Mouse (Mus musculus): ENCODE results near the gene Pex1. TPM values are rescaled to one million over a fixed set of nuclear protein-coding genes. Genes with fewer than 3 reads are reported as not detected.
"Not testable (repeated sequence)": the region's sequence is repeated elsewhere in the genome, so short reads cannot be mapped to it uniquely, and the experiment has no call there.

The Pex1 gene
- total RNA-seq (2017): 13.4 and 18.2 TPM in 2 replicates

DNA sequence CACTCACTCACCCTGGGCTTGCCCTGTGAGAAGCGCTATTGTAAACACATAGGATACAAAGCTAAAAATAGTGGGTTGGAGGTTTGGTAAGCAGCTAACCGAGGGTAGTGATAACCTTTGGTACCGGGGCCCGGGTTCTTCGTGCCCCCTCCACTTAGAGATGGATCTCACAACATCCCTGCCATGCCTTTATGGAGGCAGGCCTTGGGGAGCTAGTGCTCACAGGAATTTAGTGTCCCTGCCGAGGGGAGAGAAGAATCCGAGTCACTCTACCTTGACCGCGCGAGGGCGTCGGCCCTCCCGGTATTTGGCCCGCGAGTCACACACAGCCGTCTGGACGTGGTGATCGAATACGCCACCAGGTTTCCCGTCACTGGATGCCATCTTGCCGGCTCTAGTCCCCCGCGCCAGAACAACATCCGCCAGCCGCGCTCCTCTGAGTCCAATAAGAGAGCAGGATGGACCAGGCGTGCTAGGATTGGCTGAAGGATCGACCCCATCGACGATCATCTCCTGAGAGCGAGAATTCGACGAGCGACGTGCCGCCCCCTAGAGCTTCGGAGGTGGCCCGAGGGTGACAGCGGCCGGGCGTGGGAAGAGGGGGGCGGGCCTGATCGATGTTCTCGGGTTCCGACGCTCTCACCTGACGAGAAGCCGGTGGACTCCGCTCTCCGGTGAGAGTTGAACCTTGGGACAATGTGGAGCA, at the start of gene Pex1:
Gene Pex1, plus strand, starts transcription at position 374 of the 706 bp plus-strand sequence.
- ATAC-seq (ENCODE audit: extremely low read depth, insufficient number of reproducible peaks, low FRiP score, poor library complexity, severe bottlenecking): peak; percentile 94

DNA sequence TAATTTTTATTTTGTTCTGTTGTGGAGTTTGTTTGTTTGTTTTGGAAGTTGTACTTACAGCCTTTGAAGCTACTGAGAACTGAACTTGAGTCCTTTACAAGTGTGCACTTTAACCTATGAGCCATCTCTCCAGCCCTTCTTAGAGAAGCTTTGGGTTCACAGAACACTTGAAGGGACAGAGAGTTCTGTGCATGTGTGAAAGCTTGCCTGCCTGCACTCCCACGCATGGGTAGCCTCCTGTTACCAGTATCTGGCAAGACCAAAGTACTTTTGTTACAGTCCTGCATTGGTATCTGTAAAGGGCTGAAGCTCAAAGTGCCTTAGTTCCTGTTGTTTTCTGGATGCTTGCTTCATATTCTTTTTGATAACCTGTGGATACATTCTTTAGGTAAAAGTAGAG, 49.6 kb upstream of the Pex1 start:
- ATAC-seq (ENCODE audit: extremely low read depth, insufficient number of reproducible peaks, low FRiP score, poor library complexity, severe bottlenecking): no peak

DNA sequence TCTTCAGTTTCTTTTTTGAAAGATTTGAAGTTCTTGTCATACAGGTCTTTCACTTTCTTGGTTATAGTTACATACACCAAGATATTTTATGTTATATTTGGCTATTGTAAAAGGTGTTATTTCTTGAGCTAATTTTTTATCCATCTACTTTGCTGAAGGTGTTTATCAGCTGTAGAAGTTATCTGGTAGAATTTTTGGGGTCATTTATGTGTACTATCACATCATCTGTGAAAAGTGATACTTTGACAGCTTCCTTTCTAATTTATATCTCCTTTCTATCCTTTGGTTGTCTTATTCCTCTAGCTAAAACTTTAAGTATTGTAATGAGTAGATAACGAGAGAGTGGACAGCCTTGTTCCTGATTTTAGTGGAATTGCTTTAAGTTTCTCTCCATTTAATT, 44.4 kb upstream of the Pex1 start:
- no peak for ATAC-seq (ENCODE audit: extremely low read depth, insufficient number of reproducible peaks, low FRiP score, poor library complexity, severe bottlenecking)

DNA sequence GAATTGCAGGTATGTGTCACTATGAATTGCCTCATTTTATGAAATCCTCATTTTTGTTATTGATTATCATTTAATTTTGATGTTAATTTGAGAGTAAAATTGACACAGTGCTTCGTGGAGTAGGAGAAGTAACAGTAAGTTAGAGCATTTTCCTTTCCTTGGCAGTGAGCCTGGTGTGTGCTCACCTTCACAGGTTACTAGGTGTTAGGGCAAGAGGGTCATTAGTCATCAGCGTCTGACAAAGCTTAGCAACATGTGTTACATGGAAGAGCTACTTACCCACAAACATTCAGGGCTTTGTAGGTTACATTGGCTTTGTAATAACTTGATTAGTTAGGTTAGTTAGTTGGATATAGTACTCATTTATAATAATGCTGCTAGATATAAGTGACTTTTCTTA, 41.7 kb upstream of the Pex1 start:
- ATAC-seq (ENCODE audit: extremely low read depth, insufficient number of reproducible peaks, low FRiP score, poor library complexity, severe bottlenecking): no peak

DNA sequence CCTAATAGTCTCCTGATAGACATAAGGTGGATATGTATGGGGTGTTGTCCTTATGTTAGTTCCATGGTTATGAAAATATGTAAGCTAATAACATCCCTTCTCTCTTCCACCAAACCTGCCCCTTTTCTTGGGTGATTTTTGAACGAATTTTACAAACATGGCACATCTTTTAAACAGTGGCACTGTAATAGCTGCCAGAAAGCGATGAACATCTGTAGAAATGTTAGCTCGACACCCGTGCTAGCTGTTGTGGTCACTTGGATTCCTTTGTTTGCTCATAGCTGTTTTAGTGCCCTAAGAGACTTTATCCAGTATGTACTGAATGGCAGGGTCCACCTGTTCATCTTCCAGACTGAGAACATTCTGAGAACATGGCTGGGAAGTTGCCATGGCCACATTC, 24.6 kb upstream of the Pex1 start, which contains the start of gene 1700109H08Rik:
Gene 1700109H08Rik, plus strand, starts transcription at position 301 of the 400 bp plus-strand sequence.
- no peak for ATAC-seq (ENCODE audit: extremely low read depth, insufficient number of reproducible peaks, low FRiP score, poor library complexity, severe bottlenecking)

DNA sequence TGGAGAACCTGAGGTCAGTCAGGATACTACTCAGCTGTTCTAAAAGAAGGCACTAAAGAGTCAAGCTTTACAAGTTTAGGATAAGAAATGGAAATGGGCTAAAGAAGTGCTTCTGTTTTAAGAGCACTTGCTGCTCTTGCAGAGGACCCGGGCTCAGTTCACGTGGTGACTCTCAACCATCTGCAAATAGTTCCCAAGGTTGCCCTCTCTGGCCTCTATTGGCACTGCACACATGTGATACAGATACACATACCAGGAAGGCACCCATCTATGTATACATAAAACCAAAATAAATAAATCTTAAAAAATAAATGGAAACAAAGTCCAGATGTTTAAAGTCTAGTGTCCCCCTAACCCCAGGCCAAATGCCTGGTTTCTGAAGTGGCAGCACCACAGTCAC, 21.0 kb upstream of the Pex1 start:
- no peak for ATAC-seq (ENCODE audit: extremely low read depth, insufficient number of reproducible peaks, low FRiP score, poor library complexity, severe bottlenecking)

DNA sequence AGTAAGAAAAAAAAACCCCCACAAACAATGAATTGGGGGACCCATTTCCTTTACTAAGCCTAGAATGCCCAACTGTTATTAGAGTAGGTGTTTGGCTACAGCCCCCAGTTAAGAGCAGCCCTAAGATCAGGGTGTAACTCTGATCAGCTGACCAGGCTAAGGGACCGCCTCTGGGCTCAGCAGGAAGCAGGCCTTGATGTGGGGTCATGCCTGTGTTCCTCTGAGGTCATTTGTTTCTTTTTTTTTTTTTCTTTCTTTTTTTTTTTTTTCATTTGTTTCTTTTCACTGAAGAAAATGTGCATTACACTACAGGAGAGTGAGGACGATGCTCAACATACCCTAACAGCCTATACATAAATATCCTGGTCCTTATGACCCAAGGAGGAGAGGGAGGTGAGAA, 17.9 kb upstream of the Pex1 start:
- no peak for ATAC-seq (ENCODE audit: extremely low read depth, insufficient number of reproducible peaks, low FRiP score, poor library complexity, severe bottlenecking)

DNA sequence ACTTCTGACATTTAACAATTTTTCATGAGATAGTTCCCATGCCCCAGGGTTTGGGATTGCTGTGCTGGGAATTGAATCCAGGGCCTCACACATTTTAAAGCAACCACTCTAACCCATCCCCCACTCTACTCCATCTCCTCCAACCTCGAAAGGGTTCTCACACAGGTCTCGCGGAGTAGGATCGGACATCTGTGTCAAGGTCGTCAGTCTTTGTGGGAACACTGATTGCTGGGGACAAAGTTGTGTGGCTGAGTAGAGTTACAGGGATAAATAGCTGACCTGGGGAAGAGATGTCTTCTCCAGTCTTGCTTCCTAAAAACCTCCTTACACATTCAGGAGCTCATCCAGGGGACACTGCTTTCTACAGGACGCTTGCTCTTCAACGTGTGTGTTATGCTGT, 16.8 kb upstream of the Pex1 start:
- ATAC-seq (ENCODE audit: extremely low read depth, insufficient number of reproducible peaks, low FRiP score, poor library complexity, severe bottlenecking): no peak

DNA sequence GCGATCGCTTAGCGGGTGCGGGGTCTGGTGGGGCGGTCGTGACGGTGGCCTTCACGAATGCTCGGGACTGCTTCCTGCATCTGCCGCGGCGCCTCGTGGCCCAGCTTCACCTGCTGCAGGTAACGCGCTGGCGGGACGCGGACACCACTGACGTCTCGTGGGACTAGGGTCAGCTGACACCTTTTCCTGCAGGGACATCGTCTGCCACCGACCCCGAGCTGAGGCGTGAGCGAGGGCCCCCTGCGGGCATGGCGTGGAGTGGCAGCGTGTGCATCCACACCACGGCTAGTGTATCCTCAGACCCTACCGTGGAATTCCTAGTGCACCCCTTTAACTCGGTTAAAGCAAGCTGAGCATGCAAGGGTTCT, 517 bp downstream of the Pex1 start, which contains the start of gene Rbm48:
Gene Rbm48, minus strand, starts transcription at position 187 of the 368 bp plus-strand sequence.
- ATAC-seq (ENCODE audit: extremely low read depth, insufficient number of reproducible peaks, low FRiP score, poor library complexity, severe bottlenecking): peak; percentile 69

DNA sequence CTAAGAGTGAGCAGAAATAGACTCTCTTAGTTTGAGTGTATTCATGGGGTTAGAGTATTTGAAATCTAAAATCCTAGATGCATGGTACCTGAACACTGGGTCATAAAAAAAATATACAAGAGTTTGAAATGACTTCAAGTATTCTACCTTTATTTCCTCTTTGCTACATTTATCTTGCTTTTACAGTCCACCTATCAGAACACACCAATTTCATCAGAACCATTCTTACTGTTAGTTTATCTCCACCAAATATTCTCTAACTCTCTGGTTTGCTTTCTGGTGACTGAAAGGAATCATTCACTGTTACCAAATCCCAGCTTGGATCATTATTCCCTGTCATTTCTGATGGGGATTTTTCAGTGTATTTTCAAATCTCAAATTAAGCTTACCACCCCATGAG, 1.3 kb downstream of the Pex1 start:
- ATAC-seq (ENCODE audit: extremely low read depth, insufficient number of reproducible peaks, low FRiP score, poor library complexity, severe bottlenecking): no peak

DNA sequence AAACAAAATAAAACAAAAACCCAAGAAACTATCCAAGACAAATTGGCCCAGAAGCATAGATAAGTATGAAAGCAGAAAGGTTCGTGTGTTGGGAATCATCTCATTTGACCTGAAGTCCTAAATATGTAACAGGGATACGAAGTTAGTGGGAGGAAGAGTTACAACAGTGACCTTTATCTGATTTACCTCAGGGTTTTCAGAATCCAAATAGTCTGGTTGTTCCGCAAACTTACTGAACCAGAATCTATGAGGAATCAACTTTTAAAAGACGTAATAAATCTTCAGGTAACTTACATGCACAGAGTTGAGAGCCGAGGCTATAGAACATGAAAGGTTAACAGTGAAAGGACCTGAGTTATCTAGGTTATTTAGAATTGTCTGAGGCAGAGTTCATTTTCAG, 2.9 kb downstream of the Pex1 start:
- ATAC-seq (ENCODE audit: extremely low read depth, insufficient number of reproducible peaks, low FRiP score, poor library complexity, severe bottlenecking): no peak

DNA sequence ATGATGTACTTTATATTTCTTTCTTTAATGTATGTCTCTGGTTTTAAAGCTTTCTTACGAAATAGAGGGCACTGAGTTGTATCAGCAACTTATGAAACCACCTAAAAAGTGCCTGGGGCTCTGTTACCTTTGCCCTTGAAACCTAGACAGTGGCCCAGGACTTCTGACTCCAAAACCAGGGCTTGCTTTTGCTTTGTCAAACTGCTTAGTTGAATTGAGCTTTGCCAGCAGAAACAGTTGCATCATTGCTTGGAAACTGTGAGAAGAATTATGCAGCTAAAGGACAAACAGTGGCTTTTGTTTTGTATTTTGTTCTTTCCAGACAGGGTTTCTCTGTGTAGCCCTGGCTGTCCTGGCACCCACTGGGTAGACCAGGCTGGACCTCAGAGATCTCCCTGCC, 4.4 kb downstream of the Pex1 start:
- ATAC-seq (ENCODE audit: extremely low read depth, insufficient number of reproducible peaks, low FRiP score, poor library complexity, severe bottlenecking): no peak

DNA sequence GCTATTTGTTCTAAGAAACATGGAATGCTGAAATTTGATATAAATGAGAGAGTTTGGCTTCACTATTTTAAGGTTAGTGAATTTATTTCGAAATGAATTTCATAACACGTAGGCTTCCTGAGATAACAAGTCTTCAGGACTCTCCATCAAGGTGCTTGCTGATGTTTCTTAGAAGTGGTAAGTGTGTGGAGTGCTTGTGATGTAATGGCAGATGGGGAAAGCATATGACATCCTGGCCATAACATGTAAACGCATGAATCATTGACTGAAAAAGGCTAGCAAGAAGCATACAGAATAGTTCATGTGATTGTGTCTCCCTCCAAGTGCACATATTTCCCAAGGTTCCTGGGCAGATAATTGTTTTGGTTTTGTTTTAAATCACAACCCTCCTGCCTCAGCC, 4.9 kb downstream of the Pex1 start:
- ATAC-seq (ENCODE audit: extremely low read depth, insufficient number of reproducible peaks, low FRiP score, poor library complexity, severe bottlenecking): no peak

DNA sequence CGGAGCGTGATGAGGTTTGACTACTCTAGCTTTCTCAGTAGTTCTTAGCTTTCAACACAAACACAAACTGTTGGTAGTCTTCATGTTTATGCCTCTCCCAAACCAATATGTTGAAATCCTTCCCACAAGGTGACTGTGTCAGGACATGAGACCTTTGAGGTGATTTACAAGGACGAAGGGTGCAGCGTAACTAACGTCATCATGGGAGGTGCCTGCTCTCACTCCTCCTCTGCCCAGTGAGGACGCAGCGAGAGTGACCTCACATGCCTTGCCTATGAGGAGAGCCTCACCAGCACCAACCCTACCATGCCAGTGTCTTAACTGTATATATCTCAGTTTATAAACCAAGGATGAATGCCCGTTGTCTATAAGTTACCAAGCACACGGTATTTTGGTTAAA, 11.2 kb downstream of the Pex1 start:
- ATAC-seq (ENCODE audit: extremely low read depth, insufficient number of reproducible peaks, low FRiP score, poor library complexity, severe bottlenecking): no peak

DNA sequence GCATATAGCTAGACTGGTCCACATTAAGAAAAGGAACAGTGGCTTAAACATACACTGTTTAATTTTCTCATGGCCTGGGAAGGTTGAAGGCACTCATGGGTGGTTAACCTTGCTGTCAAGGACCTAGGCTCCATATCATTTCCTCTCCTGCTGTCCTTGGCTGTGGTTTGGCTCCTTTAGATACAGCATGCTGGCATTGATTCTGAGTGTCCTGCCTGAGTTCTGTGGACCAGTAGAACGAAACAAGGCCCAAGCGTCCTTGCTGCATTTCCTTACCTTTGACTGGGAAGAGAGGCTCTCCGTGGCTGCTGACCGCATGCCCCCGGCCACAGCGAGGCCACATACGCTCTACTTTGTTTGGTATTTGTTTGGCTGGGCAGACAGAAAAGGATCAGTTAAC, 13.4 kb downstream of the Pex1 start:
- ATAC-seq (ENCODE audit: extremely low read depth, insufficient number of reproducible peaks, low FRiP score, poor library complexity, severe bottlenecking): no peak

DNA sequence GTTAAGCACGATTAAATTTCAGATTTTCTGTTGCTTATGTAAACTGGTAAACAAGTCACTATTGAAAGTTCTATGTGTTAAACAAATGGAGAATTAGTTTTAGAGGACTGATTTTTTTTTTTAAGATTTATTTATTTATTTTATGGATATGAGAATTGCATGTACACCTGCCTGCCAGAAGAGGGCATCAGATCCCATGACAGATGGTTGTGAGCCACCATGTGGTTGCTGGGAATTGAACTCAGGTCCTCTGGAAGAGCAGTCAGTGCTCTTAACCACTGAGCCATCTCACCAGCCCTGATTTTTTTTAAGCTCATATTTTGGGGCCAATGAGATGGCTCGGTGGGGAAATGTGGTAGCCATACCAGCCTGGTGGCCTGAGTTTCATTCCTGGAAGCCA, 16.0 kb downstream of the Pex1 start:
- ATAC-seq (ENCODE audit: extremely low read depth, insufficient number of reproducible peaks, low FRiP score, poor library complexity, severe bottlenecking): not testable (repeated sequence)

DNA sequence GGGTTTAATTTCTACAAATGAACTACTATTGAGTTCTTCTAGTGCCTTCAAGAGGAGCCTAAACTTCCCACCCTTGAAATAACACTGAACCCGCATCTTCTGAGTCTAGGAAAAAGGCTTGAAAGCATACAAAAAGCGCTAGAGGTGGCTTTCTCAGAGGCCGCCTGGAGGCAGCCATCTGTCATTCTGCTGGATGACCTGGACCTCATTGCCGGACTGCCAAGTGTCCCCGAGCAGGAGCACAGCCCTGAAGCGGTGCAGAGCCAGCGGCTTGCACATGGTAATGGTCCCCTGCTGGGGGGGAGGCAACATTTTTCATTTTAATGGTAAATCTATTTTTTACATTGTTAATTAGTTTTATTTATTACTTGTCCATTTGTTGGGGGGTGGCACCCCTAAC, 24.6 kb downstream of the Pex1 start:
- ATAC-seq (ENCODE audit: extremely low read depth, insufficient number of reproducible peaks, low FRiP score, poor library complexity, severe bottlenecking): no peak

DNA sequence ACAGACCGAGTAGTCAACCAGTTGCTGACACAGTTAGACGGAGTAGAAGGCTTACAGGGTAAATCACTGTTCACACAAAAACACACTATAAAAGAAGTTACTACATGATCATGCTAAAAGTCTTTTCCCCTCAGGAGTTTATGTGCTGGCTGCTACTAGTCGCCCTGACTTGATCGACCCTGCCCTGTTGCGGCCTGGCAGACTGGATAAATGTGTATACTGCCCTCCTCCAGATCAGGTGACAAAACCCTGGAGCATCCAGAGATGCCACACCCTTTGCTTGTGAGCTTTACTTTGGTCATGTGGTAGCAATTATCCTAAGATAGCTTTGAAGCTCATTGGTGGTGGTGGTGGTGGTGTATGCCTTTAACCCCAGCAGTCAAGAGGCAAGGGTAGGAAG, 34.2 kb downstream of the Pex1 start:
- no peak for ATAC-seq (ENCODE audit: extremely low read depth, insufficient number of reproducible peaks, low FRiP score, poor library complexity, severe bottlenecking)

DNA sequence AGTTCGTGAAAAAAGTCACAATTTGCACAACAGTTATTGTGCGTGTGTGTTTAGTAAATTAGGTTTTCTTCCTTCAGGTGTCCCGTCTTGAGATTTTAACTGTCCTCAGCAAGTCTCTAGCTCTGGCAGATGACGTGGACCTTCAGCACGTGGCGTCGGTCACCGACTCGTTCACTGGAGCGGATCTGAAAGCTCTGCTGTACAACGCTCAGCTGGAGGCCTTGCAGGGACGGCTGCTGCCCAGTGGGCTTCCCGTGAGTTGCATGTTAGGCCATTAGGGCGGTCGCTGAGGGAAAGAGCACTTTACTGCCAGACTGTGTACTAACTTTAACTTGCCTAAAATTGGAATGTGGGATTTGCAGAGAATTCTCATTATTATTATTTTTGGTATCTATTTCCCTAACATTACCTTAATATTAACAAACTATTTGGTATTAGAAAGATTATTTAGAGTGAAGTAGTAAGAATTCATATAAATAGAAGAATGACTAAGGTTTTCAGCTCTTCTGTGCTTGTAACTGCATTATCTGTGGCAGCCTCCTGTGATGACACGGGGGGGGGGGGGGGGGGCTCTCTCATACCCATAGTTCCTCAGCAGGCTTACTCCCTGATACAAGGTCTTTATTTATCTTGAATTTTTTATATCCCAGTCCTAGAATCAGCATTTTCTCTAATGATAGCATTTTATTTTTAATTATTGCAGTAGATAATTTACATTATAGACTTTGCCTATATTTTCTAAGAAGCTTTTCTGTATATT, 35.8 kb downstream of the Pex1 start:
- ATAC-seq (ENCODE audit: extremely low read depth, insufficient number of reproducible peaks, low FRiP score, poor library complexity, severe bottlenecking): no peak

DNA sequence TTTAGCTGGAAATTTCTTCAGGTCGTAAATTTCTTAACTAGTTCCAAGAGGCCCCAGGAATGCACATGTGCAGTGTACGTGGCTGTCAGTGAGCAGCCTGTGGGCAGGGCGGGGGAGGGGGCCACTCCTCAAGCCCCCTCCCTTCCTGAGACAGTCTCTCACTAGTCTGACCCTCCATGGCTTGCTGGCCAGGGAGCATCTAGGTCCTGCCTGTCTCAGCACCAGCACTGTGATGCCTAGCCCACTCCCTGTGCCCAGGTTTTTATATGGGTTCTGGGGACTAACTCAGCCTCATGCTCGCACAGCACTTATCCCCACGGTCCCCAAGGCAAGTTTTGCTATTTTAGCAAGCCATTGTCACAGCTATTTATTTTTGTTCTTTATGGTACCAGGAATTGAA, 36.4 kb downstream of the Pex1 start:
- ATAC-seq (ENCODE audit: extremely low read depth, insufficient number of reproducible peaks, low FRiP score, poor library complexity, severe bottlenecking): no peak

DNA sequence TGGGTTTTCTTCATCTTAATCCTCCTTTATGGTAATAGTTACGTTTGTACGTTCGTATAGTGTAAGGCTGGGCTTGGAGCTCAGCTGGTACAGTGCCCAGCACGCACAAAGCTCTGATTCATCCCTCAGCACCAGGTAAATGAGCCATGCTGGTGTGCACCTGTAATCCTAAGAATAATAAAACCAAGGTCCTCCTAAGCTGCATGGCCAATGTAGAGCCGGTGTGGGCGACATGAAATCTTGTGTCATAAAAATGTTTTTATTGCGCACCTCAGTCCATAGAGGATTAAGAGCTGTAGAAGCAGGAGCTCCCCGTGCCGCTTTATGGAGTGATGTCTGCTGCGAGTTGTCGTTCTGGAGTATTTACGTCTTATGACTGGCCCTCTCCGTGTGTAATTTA, 37.4 kb downstream of the Pex1 start:
- ATAC-seq (ENCODE audit: extremely low read depth, insufficient number of reproducible peaks, low FRiP score, poor library complexity, severe bottlenecking): no peak

Data from neutrophil, adult 5-6 weeks (primary cell).